Mouse (Mus musculus) kidney, adult 2 months (tissue): ENCODE data around the gene Chad.

Source experiments
- CTCF ChIP-seq: fragments of 200-500 bp; conservative IDR thresholded peaks from 2 replicates; pipeline ENCODE4 v1.5.1; 2011; ENCODE audit warnings: low read depth, mild to moderate bottlenecking, control low read depth, low read length, moderate library complexity, mixed read lengths; ENCODE audit not compliant: insufficient read depth, insufficient read length
- POLR2A ChIP-seq: fragments of 200-500 bp; IDR thresholded peaks from one replicate; pipeline ENCODE4 v1.6.1; 2011; ENCODE audit warnings: low read depth, low read length, control low read depth

GRCm38 (mm10) chr11:94543344-94543743 is 21.5 kb upstream of the Chad start:
- TF ChIP-seq POLR2A (no peak), CTCF (no peak)
